Mouse (Mus musculus) kidney, embryonic 14.5 days (tissue): ENCODE measurements at regions not wholly inside any gene's neighbourhood (a gene's known extent, or its start where the extent isn't known, plus 50 kb on each side); places are given as distances from the start of the nearest gene placed in this dataset.
A peak's percentile ranks its signal among the peaks of the same experiment; 100 is the strongest.

Experiments
- ATAC-seq: fragments of 200-750 bp; cut with Nextera tagmentation; 2 replicates; pipeline ENCODE4 v1.8.0; 2017; ENCODE audit warnings: moderate number of reproducible peaks, mild to moderate bottlenecking, moderate TSS enrichment, moderate library complexity; ENCODE audit not compliant: low FRiP score, low TSS enrichment
- H3K27ac ChIP-seq: fragments of 300-500 bp; sonication (generic); 2 replicates; pipeline ENCODE4 v1.5.1; 2014; ENCODE audit warnings: low read depth, mild to moderate bottlenecking, low read length, moderate library complexity, mixed read lengths
- H3K27me3 ChIP-seq: fragments of 300-500 bp; sonication (generic); 2 replicates; pipeline ENCODE4 v1.6.1; 2014; ENCODE audit warnings: mild to moderate bottlenecking, low read length; ENCODE audit not compliant: control insufficient read depth, insufficient read depth
- H3K36me3 ChIP-seq: fragments of 300-500 bp; sonication (generic); 2 replicates; pipeline ENCODE4 v1.6.1; 2014; ENCODE audit warnings: low read length, mixed read lengths; ENCODE audit not compliant: control insufficient read depth, insufficient read depth
- H3K4me1 ChIP-seq: fragments of 300-500 bp; sonication (generic); 2 replicates; pipeline ENCODE4 v1.6.1; 2014; ENCODE audit warnings: low read length, mixed read lengths; ENCODE audit not compliant: control insufficient read depth, insufficient read depth
- H3K4me2 ChIP-seq: fragments of 300-500 bp; sonication (generic); replicated peaks from 2 replicates; pipeline ENCODE4 v1.6.1; 2014; ENCODE audit warnings: low read depth, mild to moderate bottlenecking, low read length
- H3K4me3 ChIP-seq: fragments of 300-500 bp; sonication (generic); 2 replicates; pipeline ENCODE4 v1.5.1; 2014; ENCODE audit warnings: mild to moderate bottlenecking, low read length
- H3K9ac ChIP-seq: fragments of 300-500 bp; sonication (generic); 2 replicates; pipeline ENCODE4 v1.6.1; 2014; ENCODE audit warnings: low read depth, mild to moderate bottlenecking, low read length, moderate library complexity
- H3K9me3 ChIP-seq: fragments of 300-500 bp; sonication (generic); 2 replicates; pipeline ENCODE4 v1.6.1; 2016; ENCODE audit warnings: low read length; ENCODE audit not compliant: control insufficient read depth
- WGBS: fragments of 180-500 bp; shearing (Covaris S2); extraction: QIAGEN DNeasy Blood & Tissue Kit; methylation state at CpG from one replicate; pipeline ENCODE4 v1.1.7; 2014; 5-methylcytosine and 5-hydroxymethylcytosine counted together

GRCm38 (mm10) chr11:56159412-56160074, 118.7 kb upstream of the Nmur2 start:
- no peaks in the 10 kb centered on the region for H3K9me3 ChIP-seq
- H3K4me1 ChIP-seq = no peaks in the 10 kb centered on the region
- WGBS = 49% methylated on average over 10 of the region's 10 CpGs
- H3K4me2 ChIP-seq = no peak overlapping the region
- H3K27me3 ChIP-seq = no peaks in the 10 kb centered on the region
- no peak overlapping the region for H3K4me3 ChIP-seq
- peak; percentile 86 for ATAC-seq
- no peak overlapping the region for H3K27ac ChIP-seq
- H3K9ac ChIP-seq = no peak overlapping the region
- H3K36me3 ChIP-seq = no peaks in the 10 kb centered on the region

DNA sequence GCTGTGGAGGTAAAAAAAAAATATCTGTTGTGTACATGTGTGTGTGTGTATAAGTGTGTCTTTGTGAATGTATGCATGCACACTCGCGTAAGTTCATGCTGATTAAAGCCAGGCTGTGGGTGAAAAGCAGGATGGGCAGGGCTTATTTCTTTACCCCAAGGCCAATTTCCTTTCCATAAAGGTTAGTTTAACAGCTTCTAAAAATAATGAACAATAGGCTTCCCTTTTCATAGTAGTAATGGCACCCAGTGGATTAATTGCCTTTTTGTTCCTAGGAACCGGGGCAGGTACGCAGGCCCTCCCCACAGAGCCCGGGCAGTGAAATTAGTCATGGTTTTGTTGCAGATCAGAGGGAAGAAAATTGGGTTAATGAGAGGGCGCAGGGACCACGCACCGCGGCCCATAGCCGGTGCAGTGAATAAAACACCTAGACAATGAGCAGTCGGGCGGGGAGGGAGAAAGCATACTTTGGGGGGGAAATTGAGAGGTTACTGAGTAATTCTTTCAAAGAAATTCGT, 110.1 kb upstream of the Nmur2 start:
- no peak for ATAC-seq
- no peaks in the 10 kb centered on the region for H3K36me3 ChIP-seq
- 17% methylated on average over 13 of the region's 13 CpGs for WGBS
- H3K4me3 ChIP-seq = no peak overlapping the region
- H3K27ac ChIP-seq = no peak overlapping the region
- H3K4me1 ChIP-seq = no peaks in the 10 kb centered on the region
- H3K9ac ChIP-seq = no peak overlapping the region
- H3K27me3 ChIP-seq = no peaks in the 10 kb centered on the region
- H3K9me3 ChIP-seq = no peaks in the 10 kb centered on the region
- no peak overlapping the region for H3K4me2 ChIP-seq

DNA sequence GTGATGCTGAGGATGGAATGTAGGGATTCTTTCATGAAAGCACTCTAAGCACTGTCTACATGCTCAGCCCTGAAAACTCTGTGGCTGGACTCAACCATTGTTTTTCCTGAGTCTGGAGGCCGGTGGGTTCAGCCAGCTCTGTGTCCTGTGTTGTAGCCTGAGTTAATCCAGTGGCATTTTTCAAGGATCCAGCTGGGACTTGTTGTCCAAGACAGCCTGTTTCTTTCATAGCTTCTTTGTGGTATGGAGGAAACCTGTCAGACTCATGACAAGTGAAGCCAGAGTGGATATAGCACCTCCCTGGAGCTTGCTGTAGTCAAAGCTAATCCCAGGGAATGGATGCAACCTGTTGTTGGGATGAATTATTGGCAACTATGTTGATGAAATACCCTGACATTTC, 108.9 kb upstream of the Nmur2 start:
- no peak overlapping the region for H3K4me3 ChIP-seq
- H3K4me2 ChIP-seq = no peak overlapping the region
- H3K4me1 ChIP-seq = no peaks in the 10 kb centered on the region
- no peaks in the 10 kb centered on the region for H3K27me3 ChIP-seq
- H3K27ac ChIP-seq = no peak overlapping the region
- ATAC-seq = no peak
- H3K36me3 ChIP-seq = no peaks in the 10 kb centered on the region
- no peaks in the 10 kb centered on the region for H3K9me3 ChIP-seq
- H3K9ac ChIP-seq = no peak overlapping the region
- WGBS = 64% methylated on average over 1 of the region's 1 CpGs

GRCm38 (mm10) chr11:56148956-56149355, 108.1 kb upstream of the Nmur2 start:
- Histone ChIP-seq H3K9me3 (no peaks in the 10 kb centered on the region), H3K4me2 (no peak overlapping the region), H3K27me3 (no peaks in the 10 kb centered on the region), H3K9ac (no peak overlapping the region), H3K4me1 (no peaks in the 10 kb centered on the region), H3K27ac (no peak overlapping the region), H3K36me3 (no peaks in the 10 kb centered on the region), H3K4me3 (no peak overlapping the region)
- no peak for ATAC-seq
- WGBS = 78% methylated on average over 1 of the region's 1 CpGs

DNA sequence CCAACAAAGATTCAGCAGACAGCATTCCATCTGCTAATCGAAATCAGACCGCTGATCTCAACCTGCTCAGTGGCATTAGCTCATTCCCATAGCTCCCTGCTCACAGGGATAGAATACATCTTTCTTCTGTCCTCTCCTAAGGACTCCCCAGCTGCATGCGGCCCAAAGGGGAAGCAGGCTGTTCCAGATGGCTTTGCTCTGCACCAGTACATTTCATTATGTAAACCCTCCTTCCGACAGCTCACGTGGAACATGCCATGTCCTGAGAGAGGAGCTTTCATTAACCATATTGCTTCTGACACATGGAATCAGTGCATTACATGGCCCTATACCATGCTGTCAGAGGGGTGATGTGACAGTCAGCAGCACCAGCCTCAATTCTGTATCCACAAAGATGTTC, 105.9 kb upstream of the Nmur2 start:
- Histone ChIP-seq H3K4me2 (no peak overlapping the region), H3K27me3 (no peaks in the 10 kb centered on the region), H3K9ac (no peak overlapping the region), H3K4me3 (no peak overlapping the region), H3K27ac (no peak overlapping the region), H3K36me3 (no peaks in the 10 kb centered on the region), H3K9me3 (no peaks in the 10 kb centered on the region), H3K4me1 (no peaks in the 10 kb centered on the region)
- no peak for ATAC-seq
- 61% methylated on average over 5 of the region's 5 CpGs for WGBS

GRCm38 (mm10) chr11:56131339-56131823, 90.6 kb upstream of the Nmur2 start:
- H3K4me3 ChIP-seq = no peak overlapping the region
- 31% methylated on average over 15 of the region's 15 CpGs for WGBS
- no peaks in the 10 kb centered on the region for H3K4me1 ChIP-seq
- no peak overlapping the region for H3K4me2 ChIP-seq
- H3K36me3 ChIP-seq = no peaks in the 10 kb centered on the region
- no peak for ATAC-seq
- H3K27me3 ChIP-seq = no peaks in the 10 kb centered on the region
- no peak overlapping the region for H3K27ac ChIP-seq
- no peaks in the 10 kb centered on the region for H3K9me3 ChIP-seq
- H3K9ac ChIP-seq = no peak overlapping the region

DNA sequence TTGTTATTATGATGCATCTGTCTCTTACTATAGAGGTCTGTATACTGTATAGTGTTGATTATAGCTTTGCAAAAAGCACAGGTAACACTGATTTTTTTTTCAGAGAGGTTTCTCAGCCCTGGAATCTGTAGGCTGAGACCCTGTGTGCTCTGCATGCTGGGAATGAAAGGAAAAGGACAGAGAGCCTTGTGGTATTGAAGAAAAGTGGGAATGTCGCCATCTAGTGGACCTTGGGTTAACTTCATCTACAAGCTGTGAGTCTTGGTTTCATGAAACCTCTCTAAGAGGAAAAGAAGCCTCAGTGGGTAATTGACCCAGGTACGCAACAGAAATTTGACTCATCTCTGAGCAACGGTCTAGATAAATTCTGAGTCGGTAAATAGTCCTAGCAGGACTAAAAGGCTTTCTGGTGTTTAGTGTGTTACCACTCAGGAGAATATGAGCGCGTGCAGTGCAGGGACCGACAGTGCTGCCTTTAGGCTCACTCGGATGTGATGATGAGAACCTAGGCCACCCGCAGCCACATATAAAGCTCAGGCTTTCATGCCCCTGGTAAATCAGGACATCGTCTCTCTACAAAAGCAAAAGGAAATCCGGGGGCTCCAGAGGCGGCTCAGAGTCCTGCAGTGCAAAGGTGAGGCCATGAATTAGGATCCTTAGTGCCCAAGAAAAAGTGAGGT, 75.9 kb upstream of the Nmur2 start:
- Histone ChIP-seq H3K4me1 (no peaks in the 10 kb centered on the region), H3K36me3 (no peaks in the 10 kb centered on the region), H3K27ac (no peak overlapping the region), H3K4me3 (no peak overlapping the region), H3K27me3 (no peaks in the 10 kb centered on the region), H3K4me2 (no peak overlapping the region), H3K9me3 (no peaks in the 10 kb centered on the region), H3K9ac (no peak overlapping the region)
- 52% methylated on average over 12 of the region's 12 CpGs for WGBS
- ATAC-seq = no peak

DNA sequence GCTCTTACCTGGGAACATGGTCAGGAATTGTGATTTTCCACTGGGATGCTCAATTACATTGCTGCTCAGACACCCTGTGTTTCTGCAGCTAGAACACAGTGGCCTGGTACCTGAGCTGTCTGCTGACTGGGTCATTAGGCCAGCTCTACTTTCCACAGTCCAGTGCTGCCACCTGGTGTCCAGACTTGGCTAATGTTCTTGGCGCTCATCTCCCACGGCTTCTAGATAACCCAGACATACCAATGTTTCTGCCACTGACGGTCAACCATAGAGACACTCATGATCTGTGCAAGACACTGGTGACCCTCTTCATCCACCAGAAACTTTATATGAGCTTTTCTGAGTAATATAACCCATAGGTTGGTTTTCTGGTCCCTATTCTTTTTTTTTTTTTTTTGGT, 67.1 kb upstream of the Nmur2 start:
- H3K9ac ChIP-seq = no peak overlapping the region
- no peak overlapping the region for H3K4me3 ChIP-seq
- no peaks in the 10 kb centered on the region for H3K4me1 ChIP-seq
- no peaks in the 10 kb centered on the region for H3K9me3 ChIP-seq
- no peak; the same call in 1 of the 2 replicates for ATAC-seq
- WGBS = 10% methylated on average over 3 of the region's 3 CpGs
- no peaks in the 10 kb centered on the region for H3K36me3 ChIP-seq
- H3K4me2 ChIP-seq = no peak overlapping the region
- no peaks in the 10 kb centered on the region for H3K27me3 ChIP-seq
- no peak overlapping the region for H3K27ac ChIP-seq

GRCm38 (mm10) chr11:56105632-56106031, 64.8 kb upstream of the Nmur2 start:
- no peak for ATAC-seq
- no peaks in the 10 kb centered on the region for H3K4me1 ChIP-seq
- H3K9me3 ChIP-seq = no peaks in the 10 kb centered on the region
- WGBS = 35% methylated on average over 4 of the region's 4 CpGs
- H3K27me3 ChIP-seq = no peaks in the 10 kb centered on the region
- no peak overlapping the region for H3K27ac ChIP-seq
- H3K4me3 ChIP-seq = no peak overlapping the region
- H3K4me2 ChIP-seq = no peak overlapping the region
- no peak overlapping the region for H3K9ac ChIP-seq
- H3K36me3 ChIP-seq = no peaks in the 10 kb centered on the region
